Mouse (Mus musculus): Measurements from ENCODE around the gene Olfr95. TPM values are rescaled to one million over a fixed set of nuclear protein-coding genes. Genes with fewer than 3 reads are reported as not detected.

Olfr95 gene
- 0.03 and 0.04 TPM in 2 replicates for polyA plus RNA-seq (2012; rRNA removed)

DNA sequence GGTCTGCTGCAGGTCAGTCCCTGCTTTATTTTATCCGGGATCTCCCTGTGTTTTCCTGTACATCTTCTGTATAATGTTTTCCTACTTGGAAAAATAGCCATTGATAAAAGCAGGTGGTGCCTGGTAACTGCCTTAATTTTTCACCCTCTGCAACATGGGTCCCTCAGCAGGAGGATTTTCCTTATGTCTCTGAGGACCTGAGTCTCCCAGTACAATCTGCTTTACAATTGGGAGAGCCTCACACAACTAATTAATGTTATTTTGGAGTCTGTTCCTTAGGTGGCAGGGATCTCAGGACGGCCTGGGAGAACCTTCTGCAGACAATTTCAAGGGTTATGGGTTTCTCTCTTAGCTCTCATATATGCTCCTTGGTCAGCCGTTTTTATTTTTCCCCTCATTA is at the start of gene Olfr95:
Gene Olfr95, minus strand, starts transcription at position 101 of the 400 bp plus-strand sequence.

DNA sequence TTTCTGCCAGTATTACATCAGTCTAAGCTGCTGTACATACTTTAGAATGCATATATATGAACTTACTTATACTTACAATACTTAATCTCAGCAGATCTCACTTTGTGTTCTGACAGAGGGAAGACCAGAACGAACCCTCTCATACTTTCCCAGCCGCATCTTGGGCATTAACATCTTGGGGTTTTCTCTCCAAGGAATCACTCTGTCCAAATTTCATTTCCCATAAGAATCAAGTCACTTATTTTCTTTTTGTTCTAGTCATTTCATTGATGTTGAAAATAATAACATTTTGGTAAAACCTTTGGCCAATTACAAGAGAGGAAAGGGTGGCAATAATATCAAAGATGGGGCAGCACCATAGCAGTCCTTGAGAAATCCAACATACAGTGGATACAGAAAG is 24.3 kb upstream of the Olfr95 start, which contains the start of gene Olfr97:
Gene Olfr97, minus strand, starts transcription at position 101 of the 400 bp plus-strand sequence.

DNA sequence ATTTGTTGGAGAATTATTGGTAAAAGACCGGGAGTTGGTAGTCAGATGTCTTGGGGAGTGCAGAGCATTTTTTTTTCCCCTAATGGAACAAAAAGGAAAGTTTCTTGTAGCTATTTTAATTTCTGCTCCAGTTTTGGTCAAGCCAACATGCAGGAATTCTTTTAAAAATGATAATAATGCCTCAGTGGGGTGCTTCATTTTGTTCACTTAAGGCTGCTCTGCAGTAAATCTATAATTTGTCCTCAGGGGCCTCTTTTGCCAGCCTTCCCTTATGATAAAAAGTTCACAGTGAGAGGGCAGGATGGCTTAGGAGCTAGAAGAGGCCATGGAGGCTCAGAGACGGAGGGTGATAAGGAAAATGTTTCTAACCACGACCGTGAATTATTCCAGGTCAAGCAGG is 6.9 kb upstream of the Olfr95 start, which contains the start of gene Olfr96:
Gene Olfr96, plus strand, starts transcription at position 301 of the 400 bp plus-strand sequence.

DNA sequence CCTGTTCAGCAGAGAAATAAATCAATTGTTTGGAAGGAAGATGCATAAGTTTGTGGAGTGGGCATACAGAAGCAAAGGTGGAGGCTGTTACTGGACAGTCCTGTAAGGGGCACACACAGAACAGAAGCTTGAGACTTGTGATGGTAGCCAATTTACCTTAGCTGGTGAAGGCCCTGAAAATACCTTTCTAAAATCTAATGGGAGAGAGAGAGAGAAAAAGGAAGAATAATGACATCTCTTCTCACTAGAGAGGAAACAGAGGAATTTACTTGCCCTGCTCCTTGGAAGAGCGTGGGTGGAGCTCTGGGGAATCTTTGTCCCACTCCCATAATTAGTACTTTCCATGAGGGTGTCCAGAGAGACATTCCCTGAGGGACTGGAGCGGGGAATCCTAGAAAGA is 12.0 kb downstream of the Olfr95 start, which contains the start of gene Olfr94:
Gene Olfr94, minus strand, starts transcription at position 101 of the 400 bp plus-strand sequence.

DNA sequence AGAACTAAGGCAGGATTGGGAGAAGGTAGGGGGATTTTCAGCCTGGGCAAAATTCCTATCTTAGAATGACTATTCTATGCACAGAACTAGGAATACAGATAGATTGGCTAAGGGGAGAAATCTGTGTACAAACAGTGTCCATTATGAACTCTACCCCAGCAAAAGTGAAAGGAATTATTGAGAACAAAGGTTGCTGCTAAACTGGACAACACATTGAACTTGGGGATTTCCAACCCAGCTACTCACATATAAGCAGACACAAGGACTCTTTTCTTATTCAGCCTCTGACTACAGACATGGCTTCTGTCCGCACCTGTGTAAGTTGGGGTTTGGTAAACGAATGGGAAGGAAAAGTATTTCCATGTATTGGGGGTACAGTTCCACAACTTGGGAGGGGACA is 19.3 kb downstream of the Olfr95 start, which contains the start of gene Ubd:
Gene Ubd, plus strand, starts transcription at position 237 of the 400 bp plus-strand sequence.

DNA sequence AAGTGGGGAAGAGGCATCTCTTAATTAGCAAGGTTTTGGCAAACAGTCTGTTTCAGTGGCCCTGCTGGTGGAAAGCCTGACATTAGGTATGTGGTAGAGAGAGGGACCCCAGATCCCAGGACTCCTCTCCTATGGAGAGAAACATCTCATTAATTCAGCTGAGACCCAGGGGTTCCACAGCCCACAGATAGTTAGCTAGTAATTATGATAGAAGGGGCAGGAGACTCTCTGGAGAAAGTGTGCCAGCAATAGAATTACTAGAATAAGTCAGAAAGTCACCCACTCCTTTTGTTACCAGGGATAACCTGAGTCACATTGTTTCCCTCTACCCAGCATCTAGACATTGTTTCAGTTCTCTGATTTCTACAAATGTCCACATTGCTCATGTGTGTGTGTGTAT is 51.5 kb downstream of the Olfr95 start, which contains the start of gene Olfr93:
Gene Olfr93, minus strand, starts transcription at position 101 of the 400 bp plus-strand sequence.

Other genes starting within 250 kb of the Olfr95 start
- gene 2410137M14Rik, start 231.9 kb downstream of the Olfr95 start, polyA plus RNA-seq (2012; rRNA removed): 1.6 and 1.9 TPM in 2 replicates
- 13.8 and 14.5 TPM in 2 replicates for gene H2-M5, start 223.6 kb downstream of the Olfr95 start, polyA plus RNA-seq (2012; rRNA removed)
- gene Zfp57, start 212.0 kb downstream of the Olfr95 start, polyA plus RNA-seq (2012; rRNA removed): 444 and 477 TPM in 2 replicates
- 0.08 and 0.11 TPM in 2 replicates for gene Mog, start 189.7 kb downstream of the Olfr95 start, polyA plus RNA-seq (2012; rRNA removed)
- 279 and 285 TPM in 2 replicates for gene Gabbr1, start 167.2 kb downstream of the Olfr95 start, polyA plus RNA-seq (2012; rRNA removed)
- gene Olfr90, start 124.6 kb downstream of the Olfr95 start, polyA plus RNA-seq (2012; rRNA removed): not detected in 2 replicates
- gene Olfr91, start 114.8 kb downstream of the Olfr95 start, polyA plus RNA-seq (2012; rRNA removed): not detected in 2 replicates
- not detected in 2 replicates for gene Olfr92, start 93.0 kb downstream of the Olfr95 start, polyA plus RNA-seq (2012; rRNA removed)
- not detected in 2 replicates for gene Olfr93, start 51.6 kb downstream of the Olfr95 start, polyA plus RNA-seq (2012; rRNA removed)
- not detected in 2 replicates for gene Ubd, start 19.2 kb downstream of the Olfr95 start, polyA plus RNA-seq (2012; rRNA removed)
- not detected in 2 replicates for gene Olfr94, start 12.1 kb downstream of the Olfr95 start, polyA plus RNA-seq (2012; rRNA removed)
- not detected in 2 replicates for gene Olfr96, start 7.0 kb upstream of the Olfr95 start, polyA plus RNA-seq (2012; rRNA removed)
- gene Olfr97, start 24.2 kb upstream of the Olfr95 start, polyA plus RNA-seq (2012; rRNA removed): not detected in 2 replicates
- gene Olfr98, start 50.6 kb upstream of the Olfr95 start, polyA plus RNA-seq (2012; rRNA removed): not detected in 2 replicates
- gene H2-M3, start 57.1 kb upstream of the Olfr95 start, polyA plus RNA-seq (2012; rRNA removed): 0.83 and 0.98 TPM in 2 replicates
- gene Olfr99, start 70.3 kb upstream of the Olfr95 start, polyA plus RNA-seq (2012; rRNA removed): not detected in 2 replicates
- not detected in 2 replicates for gene Olfr101, start 91.2 kb upstream of the Olfr95 start, polyA plus RNA-seq (2012; rRNA removed)
- not detected in 2 replicates for gene Olfr102, start 103.9 kb upstream of the Olfr95 start, polyA plus RNA-seq (2012; rRNA removed)
- not detected in 2 replicates for gene Olfr103, start 126.6 kb upstream of the Olfr95 start, polyA plus RNA-seq (2012; rRNA removed)
- not detected in 2 replicates for gene Olfr104-ps, start 146.5 kb upstream of the Olfr95 start, polyA plus RNA-seq (2012; rRNA removed)
- not detected in 2 replicates for gene Olfr105-ps, start 165.9 kb upstream of the Olfr95 start, polyA plus RNA-seq (2012; rRNA removed)
- not detected in 2 replicates for gene Olfr106-ps, start 177.3 kb upstream of the Olfr95 start, polyA plus RNA-seq (2012; rRNA removed)
- gene Olfr107, start 186.1 kb upstream of the Olfr95 start, polyA plus RNA-seq (2012; rRNA removed): not detected in 2 replicates
- not detected in 2 replicates for gene Olfr108, start 232.4 kb upstream of the Olfr95 start, polyA plus RNA-seq (2012; rRNA removed)
- gene Olfr109, start 245.8 kb upstream of the Olfr95 start, polyA plus RNA-seq (2012; rRNA removed): not detected in 2 replicates

Measured in central nervous system, embryonic 18 days (tissue).